Mouse (Mus musculus) bone marrow, adult 2 months (tissue): ENCODE data around the gene Pcnx.

Experiments used
- CTCF ChIP-seq: fragments of 200-500 bp; IDR thresholded peaks from 2 replicates; pipeline ENCODE4 v1.5.1; 2011; ENCODE audit warnings: low read length, control low read depth; ENCODE audit not compliant: control insufficient read depth, insufficient read depth
- POLR2A ChIP-seq: fragments of 200-500 bp; IDR thresholded peaks from 2 replicates; pipeline ENCODE4 v1.6.1; 2011; ENCODE audit warnings: low read depth, mild to moderate bottlenecking, control low read depth, low read length, borderline replicate concordance; ENCODE audit not compliant: control insufficient read depth

DNA sequence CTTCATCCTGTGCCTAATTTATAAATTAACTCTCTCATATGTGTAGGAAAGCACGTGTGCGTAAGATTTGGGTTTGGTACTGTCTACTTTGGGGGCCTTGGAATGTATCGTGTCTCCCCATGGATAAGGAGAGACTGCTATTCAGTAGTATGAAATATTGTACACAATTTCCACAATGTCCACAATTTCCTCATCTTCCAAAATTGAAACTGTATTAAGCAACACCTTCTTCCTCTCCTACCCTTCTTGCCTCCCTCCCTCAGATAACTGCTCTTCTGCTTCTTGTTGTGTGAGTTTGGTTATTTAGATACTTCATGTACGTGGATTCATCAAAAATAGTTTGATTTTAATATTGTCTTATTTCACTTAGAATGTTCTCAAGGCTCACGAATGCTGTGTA is 29.1 kb downstream of the Pcnx start:
- TF ChIP-seq POLR2A (no peak), CTCF (no peak)
